Mouse (Mus musculus) kidney, adult 2 months (tissue): Measurements from ENCODE around the gene Apoa1.

Experiments used
- CTCF ChIP-seq: fragments of 200-500 bp; conservative IDR thresholded peaks from 2 replicates; pipeline ENCODE4 v1.5.1; 2011; ENCODE audit warnings: low read depth, mild to moderate bottlenecking, control low read depth, low read length, moderate library complexity, mixed read lengths; ENCODE audit not compliant: insufficient read depth, insufficient read length
- POLR2A ChIP-seq: fragments of 200-500 bp; IDR thresholded peaks from one replicate; pipeline ENCODE4 v1.6.1; 2011; ENCODE audit warnings: low read depth, low read length, control low read depth

GRCm38 (mm10) chr9:46178595-46178994, 49.8 kb upstream of the Apoa1 start:
- TF ChIP-seq POLR2A, result no peak
- no peak for TF ChIP-seq CTCF
